Mouse (Mus musculus): ENCODE results near the gene Sprr2a1.
"Not testable (repeated sequence)": the region's sequence is repeated elsewhere in the genome, so short reads cannot be mapped to it uniquely, and the experiment has no call there.

DNA sequence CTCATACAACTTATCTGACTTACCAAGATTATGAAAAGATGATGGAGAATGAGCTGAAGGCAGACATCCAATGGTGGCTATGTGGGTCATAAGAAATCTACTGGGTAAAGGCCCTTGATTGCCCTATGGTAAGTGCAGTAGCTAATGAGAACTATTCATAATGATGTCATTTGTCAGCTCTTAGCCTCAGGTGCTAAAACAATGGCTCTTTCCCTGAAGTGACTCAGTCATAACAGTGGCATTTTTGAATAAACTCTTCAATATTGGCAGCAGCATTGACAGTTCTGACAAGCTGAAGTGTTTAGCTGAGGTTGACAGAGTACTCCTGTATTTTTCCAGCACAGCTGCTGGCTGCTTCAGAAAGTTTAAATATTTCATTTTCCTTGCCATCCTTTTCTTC lies 32.9 kb downstream of the Sprr2a1 start:
- not testable (repeated sequence) for TF ChIP-seq CTCF, EP300 (IDR thresholded peaks at IDR 0.05; ENCODE audit: low read depth)
